Mouse (Mus musculus): ENCODE results near the gene Phf13.
"Not testable (repeated sequence)": the region's sequence is repeated elsewhere in the genome, so short reads cannot be mapped to it uniquely, and the experiment has no call there.

Gene Phf13

GRCm38 (mm10) chr4:151996173-151996950, at the start of gene Phf13:
Gene Phf13, minus strand, starts transcription at chr4:151996258.
- peak; percentile 96 for DNase-seq (ENCODE audit: low read depth)

GRCm38 (mm10) chr4:152044609-152045008, 48.6 kb upstream of the Phf13 start:
- DNase-seq (ENCODE audit: low read depth), result no peak

- no peak for DNase-seq (ENCODE audit: low read depth)
Observed at GRCm38 (mm10) chr4:152043171-152043570, 47.1 kb upstream of the Phf13 start.

DNA sequence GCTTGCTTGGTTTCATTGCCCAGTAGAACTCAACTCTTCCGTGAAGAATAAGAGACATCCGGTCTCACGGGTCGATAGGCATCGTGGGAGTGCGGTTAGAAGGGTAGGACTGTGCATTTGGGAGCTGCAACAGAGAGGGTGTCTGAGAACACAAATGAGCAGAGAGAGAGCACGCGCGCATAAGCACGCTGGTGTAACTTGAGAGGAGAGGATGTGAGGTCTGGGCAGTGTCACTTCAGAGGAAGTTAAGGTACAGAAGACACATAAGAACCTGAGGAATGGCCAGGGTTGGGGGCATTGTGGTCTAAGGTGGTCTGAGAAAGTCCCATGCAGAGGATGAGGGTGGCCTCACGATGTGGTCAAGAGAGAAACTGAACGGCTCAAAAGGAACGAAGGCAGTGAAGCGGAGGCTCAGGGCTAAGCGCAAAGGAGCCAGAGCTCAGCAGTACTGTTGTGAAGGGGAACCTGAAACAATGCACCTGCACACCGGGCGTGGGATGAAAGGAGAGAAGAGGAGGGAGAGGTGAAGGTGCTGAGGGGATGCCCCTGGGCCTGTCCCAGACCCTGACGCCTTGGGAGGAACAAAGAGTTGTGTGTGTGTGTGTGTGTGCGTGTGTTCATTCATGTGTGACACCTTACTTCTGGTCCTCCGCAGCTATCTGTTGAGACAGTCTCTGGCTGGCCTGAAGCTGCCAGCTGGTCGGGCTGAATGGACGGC, 46.0 kb upstream of the Phf13 start:
- no peak for DNase-seq (ENCODE audit: low read depth)

- DNase-seq (ENCODE audit: low read depth), result no peak
Observed at GRCm38 (mm10) chr4:152039831-152040310, 43.8 kb upstream of the Phf13 start.

DNA sequence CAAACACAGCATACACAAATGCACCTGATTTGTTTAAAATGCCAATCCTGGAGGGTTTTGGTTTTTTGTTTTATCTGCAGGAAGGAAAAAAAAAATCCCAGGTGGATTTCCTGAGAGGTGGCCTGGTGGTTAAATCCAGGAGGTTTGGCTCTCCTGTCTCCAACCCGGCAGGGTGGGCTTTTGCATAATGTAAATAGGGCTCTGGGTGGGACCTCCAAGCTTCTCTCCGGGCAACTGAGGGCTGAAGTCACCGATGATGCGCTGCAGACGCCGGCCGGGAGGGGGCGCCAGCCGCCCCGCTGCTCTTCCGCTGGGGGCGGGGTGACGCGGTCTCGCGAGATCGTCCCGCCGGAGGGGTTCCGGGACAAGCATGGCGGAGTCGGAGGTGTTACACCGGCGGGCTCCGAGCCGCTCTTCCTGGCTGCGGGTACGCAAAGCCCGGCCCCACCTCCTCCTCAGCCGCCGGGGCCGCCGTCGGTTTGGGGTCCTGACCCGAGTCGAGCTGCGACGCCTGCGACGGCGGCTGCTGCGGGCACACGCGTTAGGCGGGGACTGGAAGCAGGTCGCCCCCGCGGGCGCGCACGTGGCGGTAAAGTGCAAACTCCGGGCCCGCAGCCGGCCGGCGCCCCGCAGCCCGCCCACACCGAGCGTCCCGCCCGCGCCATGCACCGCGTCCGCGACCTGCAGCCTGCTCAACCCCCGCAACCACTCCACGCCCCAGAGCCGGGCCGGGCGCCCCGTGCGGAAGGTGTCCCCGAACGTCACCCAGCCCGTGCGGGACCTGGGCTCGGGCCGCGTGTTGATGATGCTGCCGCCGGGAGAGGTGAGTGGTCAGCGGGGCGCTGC, 43.1 kb upstream of the Phf13 start, which contains the start of gene Nol9:
Nol9 (plus strand) TSS at position 337 of the 846 bp plus-strand sequence.
- DNase-seq (ENCODE audit: low read depth), result peak; percentile 60

DNA sequence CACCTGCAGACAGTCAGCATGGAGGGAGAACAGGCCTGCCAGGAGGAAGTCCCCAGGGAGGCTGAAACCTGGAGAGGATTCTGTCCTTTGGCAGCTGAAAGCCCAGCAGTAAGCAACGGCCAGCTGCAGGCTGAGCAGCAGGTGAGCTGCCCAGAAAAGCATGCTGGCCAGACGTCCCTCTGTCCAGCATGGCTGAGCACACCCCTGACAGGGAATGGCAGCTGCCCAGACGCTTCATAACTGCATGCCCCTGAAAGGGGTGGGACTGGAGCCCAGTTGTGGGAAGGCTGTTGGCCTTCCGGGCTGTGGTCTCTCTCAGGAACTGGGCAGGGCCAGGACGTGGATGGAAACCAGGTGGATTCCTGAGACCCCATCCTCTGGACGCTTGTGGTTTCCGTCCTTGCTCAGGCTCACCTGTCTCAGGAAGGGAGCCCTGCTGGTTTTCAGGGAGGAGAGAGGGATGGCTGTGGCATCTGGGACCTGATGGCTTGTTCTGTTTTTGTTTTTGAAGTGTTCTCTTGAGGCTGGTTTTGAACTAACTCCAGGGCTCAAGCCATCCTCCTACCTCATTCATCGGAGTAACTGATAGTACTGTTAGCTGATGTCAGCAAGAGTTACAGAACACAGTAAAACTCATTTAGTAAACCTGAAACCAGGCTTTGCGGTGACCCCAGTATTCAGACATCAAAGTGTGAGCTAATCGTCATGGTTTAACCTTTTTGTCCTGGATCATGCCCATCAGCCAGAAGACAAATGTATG, 42.3 kb upstream of the Phf13 start, which contains the start of gene Tas1r1:
Tas1r1 (minus strand) TSS at position 344 of the 760 bp plus-strand sequence.
- no peak for DNase-seq (ENCODE audit: low read depth)

DNA sequence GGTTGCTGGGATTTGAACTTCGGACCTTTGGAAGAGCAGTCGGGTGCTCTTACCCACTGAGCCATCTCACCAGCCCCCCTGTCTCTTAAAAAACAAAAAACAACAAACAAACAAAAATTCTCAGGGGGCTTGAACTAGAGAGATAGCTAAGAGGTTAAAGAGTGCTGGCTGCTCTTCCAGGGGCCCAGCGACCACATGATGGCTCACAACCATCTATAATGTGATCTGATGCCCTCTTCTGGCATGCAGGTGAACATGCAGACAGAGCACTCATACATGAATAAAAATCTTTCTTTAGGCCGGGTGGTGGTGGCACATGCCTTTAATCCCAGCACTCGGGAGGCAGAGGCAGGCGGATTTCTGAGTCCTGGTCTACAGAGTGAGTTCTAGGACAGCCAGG, 40.4 kb upstream of the Phf13 start:
- not testable (repeated sequence) for DNase-seq (ENCODE audit: low read depth)

GRCm38 (mm10) chr4:152032922-152033321, 36.9 kb upstream of the Phf13 start:
- no peak for DNase-seq (ENCODE audit: low read depth)

- DNase-seq (ENCODE audit: low read depth), result no peak
Observed at GRCm38 (mm10) chr4:152029997-152030396, 33.9 kb upstream of the Phf13 start.

DNA sequence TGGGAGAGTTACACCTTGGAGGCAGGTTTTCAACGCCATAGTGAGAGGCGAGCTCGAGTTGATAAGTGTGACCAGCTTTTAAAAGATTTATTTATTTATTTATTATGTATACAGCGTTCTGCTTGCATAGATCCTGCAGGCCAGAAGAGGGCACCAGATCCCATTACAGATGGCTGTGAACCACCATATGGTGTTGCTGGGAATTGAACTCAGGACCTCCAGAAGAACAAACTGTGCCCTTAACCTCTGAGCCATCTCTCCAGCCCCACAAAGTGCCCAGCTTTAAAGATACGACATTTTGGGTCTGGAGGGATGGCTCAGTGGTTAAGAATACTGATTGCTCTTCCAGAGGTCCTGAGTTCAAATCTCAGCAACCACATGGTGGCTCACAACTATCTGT, 33.0 kb upstream of the Phf13 start:
- no peak for DNase-seq (ENCODE audit: low read depth)

DNA sequence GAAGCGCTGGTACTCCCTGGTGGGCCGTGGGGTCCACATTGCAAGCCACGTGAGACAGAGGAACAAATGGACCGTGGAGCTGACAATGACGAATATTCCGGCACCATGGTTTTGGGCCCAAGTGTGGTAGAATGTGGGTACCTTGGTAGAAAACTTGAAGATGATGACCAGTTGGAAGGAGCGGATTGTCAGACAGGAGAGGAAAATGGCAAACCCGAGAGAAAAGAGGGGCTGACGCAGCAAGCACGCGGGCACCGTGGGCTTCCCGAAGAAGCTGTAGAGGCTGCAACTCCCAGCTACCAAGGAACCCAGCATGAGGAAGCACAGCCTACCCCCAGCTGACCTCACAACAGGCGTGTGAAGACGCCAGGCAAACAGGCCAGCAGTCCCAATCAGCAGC, 32.4 kb upstream of the Phf13 start:
- DNase-seq (ENCODE audit: low read depth), result no peak

DNA sequence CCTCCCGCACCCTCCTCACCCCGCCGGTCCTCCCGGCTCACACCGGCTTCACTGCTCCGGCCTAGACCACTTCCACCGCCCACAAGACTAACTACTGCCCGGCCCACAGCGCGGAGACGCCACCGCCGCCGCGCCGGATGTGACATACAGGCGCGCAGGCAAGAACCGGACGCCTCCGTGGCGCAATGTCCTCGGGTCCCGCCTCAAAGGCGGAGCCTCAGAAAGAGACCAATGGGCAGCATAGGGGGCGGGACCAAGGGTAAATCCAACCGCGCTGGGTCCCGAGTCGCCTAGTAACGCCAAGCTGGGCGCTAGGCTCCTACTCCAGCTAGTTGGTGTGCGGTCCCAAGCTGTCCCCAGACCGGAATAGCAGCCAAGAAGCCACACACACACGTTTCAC, 31.5 kb upstream of the Phf13 start, which contains the start of gene Zbtb48:
Zbtb48 (minus strand) TSS at position 148 of the 400 bp plus-strand sequence.
- peak; percentile 92 for DNase-seq (ENCODE audit: low read depth)

GRCm38 (mm10) chr4:152026751-152027508, 30.9 kb upstream of the Phf13 start:
- no peak for DNase-seq (ENCODE audit: low read depth)

DNA sequence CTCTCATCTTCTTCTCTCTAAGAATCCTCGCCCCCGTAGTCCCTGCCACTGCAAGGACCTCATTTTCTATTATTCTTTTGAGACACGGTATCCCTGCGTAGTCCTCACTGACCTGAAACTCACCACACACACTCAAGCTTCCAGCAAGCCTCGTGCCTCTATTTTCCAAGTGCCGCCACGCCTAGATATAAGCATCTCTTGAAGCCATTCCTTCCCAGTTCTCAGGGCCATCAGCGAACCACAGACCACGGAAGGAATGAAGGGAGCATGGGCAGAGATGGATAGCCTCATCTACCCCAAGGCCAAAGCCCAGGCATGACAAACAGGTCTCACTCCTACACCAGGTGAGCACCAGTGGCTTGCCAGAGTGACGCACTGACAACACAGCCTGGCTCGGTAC, 28.5 kb upstream of the Phf13 start:
- no peak for DNase-seq (ENCODE audit: low read depth)

DNA sequence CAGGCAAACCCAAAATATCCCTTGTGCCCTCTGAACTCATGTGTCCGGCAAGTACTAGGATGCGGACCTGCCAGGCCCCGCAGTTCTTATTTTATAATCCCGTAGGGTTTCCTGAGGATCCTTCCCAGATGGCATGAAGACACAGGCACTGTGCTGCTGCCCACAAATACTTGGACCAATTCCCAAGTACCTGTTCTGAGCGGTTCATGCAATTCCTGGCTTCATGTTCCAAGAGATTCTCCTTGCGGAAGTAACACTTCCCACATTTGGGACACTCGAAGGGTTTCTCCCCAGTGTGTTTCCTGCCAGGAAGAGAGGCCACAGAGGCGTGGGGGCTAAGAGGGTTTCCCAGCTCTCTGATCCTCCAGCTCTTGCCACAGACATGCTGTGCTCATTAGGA, 26.4 kb upstream of the Phf13 start:
- no peak for DNase-seq (ENCODE audit: low read depth)

DNA sequence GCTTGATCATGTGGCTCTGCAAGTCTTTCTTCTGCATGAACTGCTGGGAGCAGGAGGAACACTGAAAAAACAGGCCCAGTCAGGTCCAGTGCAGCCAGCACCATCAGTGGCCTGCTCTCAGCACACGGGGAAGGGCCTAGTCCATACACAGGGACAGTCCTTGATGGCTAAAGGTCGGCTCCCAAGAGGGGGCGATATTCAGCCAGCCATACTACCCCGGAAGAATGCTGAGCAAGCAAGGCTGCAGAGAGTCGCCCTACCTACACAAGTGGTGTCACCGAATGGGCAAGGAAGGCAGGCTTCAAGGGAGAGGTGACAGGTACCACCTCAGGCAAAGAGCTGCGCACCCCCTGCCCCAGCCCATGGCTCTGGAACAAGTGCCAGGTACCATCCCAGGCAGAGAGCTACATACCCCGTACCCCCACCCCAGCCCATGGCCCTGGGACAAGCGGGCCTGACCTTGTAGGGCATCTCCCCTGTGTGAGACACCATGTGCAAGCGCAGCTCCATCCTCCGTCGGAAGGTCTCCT, 25.6 kb upstream of the Phf13 start:
- DNase-seq (ENCODE audit: low read depth), result no peak

DNA sequence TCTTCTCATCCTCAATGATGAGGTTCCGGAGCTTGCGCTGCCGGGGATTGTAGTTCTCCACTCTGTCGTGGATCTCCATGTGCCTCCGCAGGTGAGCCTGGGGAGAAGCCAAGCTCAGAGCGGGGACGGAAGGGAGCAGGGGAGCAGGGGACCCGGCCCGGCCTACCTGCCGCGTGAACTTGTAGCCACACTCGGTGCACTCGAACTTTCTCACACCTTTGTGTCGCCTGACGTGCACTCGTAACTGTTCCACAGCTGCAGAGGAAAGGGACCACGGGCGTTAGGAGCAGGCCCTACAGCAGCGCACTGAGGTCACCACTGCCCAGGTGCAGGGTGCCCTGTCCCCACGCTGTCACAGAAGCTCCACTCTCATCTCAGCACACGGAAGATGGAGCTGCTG, 24.0 kb upstream of the Phf13 start:
- DNase-seq (ENCODE audit: low read depth), result no peak

GRCm38 (mm10) chr4:152019073-152019472, 23.0 kb upstream of the Phf13 start:
- DNase-seq (ENCODE audit: low read depth), result no peak
